Mouse (Mus musculus): ENCODE data around the gene Eif3a. TPM values are rescaled to one million over a fixed set of nuclear protein-coding genes. Genes with fewer than 3 reads are reported as not detected.

The Eif3a gene
- polyA plus RNA-seq, 1 experiment from 2014 or later: 186 TPM

DNA sequence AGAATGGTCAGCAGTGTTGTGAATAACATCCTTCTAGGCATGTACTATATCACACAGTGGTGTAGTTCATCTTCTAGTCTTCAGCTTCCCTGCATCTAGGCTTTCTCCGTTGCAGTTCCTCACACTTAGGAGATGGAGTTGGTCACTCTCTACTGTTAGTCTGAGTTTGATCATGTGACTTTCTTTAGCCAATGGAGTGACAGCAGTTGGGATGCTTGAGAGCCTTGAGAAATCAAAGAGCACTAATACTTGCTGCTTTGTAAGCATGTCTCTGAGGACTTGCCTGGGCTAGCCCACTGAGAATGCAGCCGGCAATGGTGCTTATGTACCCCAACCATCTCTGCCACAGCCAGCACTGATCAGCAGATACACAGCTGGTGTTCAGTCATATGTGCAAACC is 77.9 kb downstream of the Eif3a start:
- no peaks in the 10 kb centered on the region for H3K27me3 ChIP-seq (ENCODE audit: control insufficient read depth, insufficient read depth, low read length)
- no peaks in the 10 kb centered on the region for H3K9me3 ChIP-seq (ENCODE audit: control insufficient read depth, low read depth, low read length)
- no peak for ATAC-seq (ENCODE audit: insufficient number of reproducible peaks, insufficient read depth, low FRiP score, low read depth)
- no peak overlapping the region for H3K4me2 ChIP-seq (replicated peaks; ENCODE audit: low read depth, low read length)
- no peaks in the 10 kb centered on the region for H3K4me1 ChIP-seq (ENCODE audit: control insufficient read depth, insufficient read depth, low read length)
- no peak overlapping the region for H3K4me3 ChIP-seq (ENCODE audit: low read depth, low read length)
- WGBS: 85% methylated on average over 2 of the region's 2 CpGs
- H3K9ac ChIP-seq (replicated peaks; ENCODE audit: low read depth, low read length): no peak overlapping the region
- H3K36me3 ChIP-seq (ENCODE audit: control insufficient read depth, insufficient read depth, low read length): no peaks in the 10 kb centered on the region
- no peak overlapping the region for H3K27ac ChIP-seq (ENCODE audit: low read length)

Small RNAs within 50 kb of the gene (microRNA-seq; reads per million reads assigned to microRNA genes)
- not detected for gene mmu-mir-3084-1

Other genes with a start within 250 kb of the Eif3a start
- 26.4 and 31.1 TPM in 2 replicates for gene Cacul1, start 209.6 kb downstream of the Eif3a start, polyA plus RNA-seq (2014; fragmentation: Nextera tagmentation; extraction: Ambion mirVana)
- 1.5 and 1.8 TPM in 2 replicates for gene Nanos1, start 34.7 kb downstream of the Eif3a start, polyA plus RNA-seq (2014; fragmentation: Nextera tagmentation; extraction: Ambion mirVana)
- gene Fam45a, start 20.9 kb upstream of the Eif3a start, polyA plus RNA-seq (2014; fragmentation: Nextera tagmentation; extraction: Ambion mirVana): 37.2 and 41.2 TPM in 2 replicates
- 6.3 and 7.6 TPM in 2 replicates for gene Sfxn4, start 70.8 kb upstream of the Eif3a start, polyA plus RNA-seq (2014; fragmentation: Nextera tagmentation; extraction: Ambion mirVana)
- 107 and 108 TPM in 2 replicates for gene Prdx3, start 83.9 kb upstream of the Eif3a start, polyA plus RNA-seq (2014; fragmentation: Nextera tagmentation; extraction: Ambion mirVana)
- 3.6 and 4.3 TPM in 2 replicates for gene Grk5, start 99.1 kb upstream of the Eif3a start, polyA plus RNA-seq (2014; fragmentation: Nextera tagmentation; extraction: Ambion mirVana)

All from stomach, embryonic 14.5 days (tissue).